In genomic region chr8:126737032-126737431, GRCm38 (mm10) we compare ENCODE assay signal across 11 mouse cellular contexts.
DNase-seq lines count a peak whose midpoint lies in the region; ATAC-seq and TF ChIP-seq lines count a peak whose summit lies in the region.
"Had no signal": no experiment of that assay in that cellular context is flagged by ENCODE, and none has a peak within 500 bp of the region (broad histone marks: within the 10 kb centered on the region; RNA-seq: fewer than 3 reads in every experiment).

No protein-coding gene starts in this region.

- intact Hi-C loops in heart, postnatal 14 days (cut with DNase I): loop anchor here (2.0 to 10.0 kb wide), 2 partner anchors 70 to 212 kb away; no protein-coding TSS in a partner anchor

- ATAC-seq in heart, embryonic 13.5 days (ENCODE audit: extremely low read depth, insufficient number of reproducible peaks, low FRiP score, low TSS enrichment): no peak
- ATAC-seq in intestine, embryonic 16.5 days: no peak
- ATAC-seq: CD4-positive, CD25-positive, alpha-beta regulatory T cell, adult 4 months had no signal

- H3ac ChIP-seq in myocyte (ENCODE audit: control insufficient read depth, insufficient read length): no peak overlapping the region

- H3K4me2 ChIP-seq in heart, embryonic 13.5 days: 0 out of 2 replicates have a peak overlapping the region, but pooled peaks have one; percentile 14
- H3K4me2 ChIP-seq in intestine, embryonic 16.5 days (ENCODE audit: low read depth, low read length): peak overlapping the region; percentile 30; the same call in 1 of the 2 replicates
- peak overlapping the region; percentile 98 for H3K4me2 ChIP-seq in myocyte (ENCODE audit: low read depth)

- TF ChIP-seq CTCF in lung, adult 2 months (IDR thresholded peaks at IDR 0.05; ENCODE audit: insufficient read depth, low read length): no peak

- no peaks in the 10 kb centered on the region for H3K36me3 ChIP-seq in heart, embryonic 13.5 days
- no peaks in the 10 kb centered on the region for H3K36me3 ChIP-seq in intestine, embryonic 16.5 days (ENCODE audit: control insufficient read depth, insufficient read depth, low read length)
- H3K36me3 ChIP-seq in myocyte (ENCODE audit: control insufficient read depth, insufficient read depth): no peaks in the 10 kb centered on the region

- 48% methylated on average over 5 of the region's 5 CpGs for WGBS in heart, embryonic 13.5 days
- 40% methylated on average over 5 of the region's 5 CpGs for WGBS in lung, adult 2 months
- WGBS in intestine, embryonic 16.5 days: 25% methylated on average over 5 of the region's 5 CpGs

- DNase-seq in heart, postnatal 14 days: no peak
- DNase-seq in lung, adult 2 months: no peak
- no peak for DNase-seq in lung, adult 18-20 months
- DNase-seq in cerebellum, adult 9-10 months: no peak
- no peak for DNase-seq in gastrocnemius, postnatal 25 days
- DNase-seq: right cerebral cortex, postnatal 14 days; thymus, postnatal 4 days had no signal

- peaks cover 42% of the 10 kb centered on the region for H3K4me1 ChIP-seq in heart, embryonic 13.5 days
- H3K4me1 ChIP-seq in lung, adult 2 months (ENCODE audit: control insufficient read depth, insufficient read depth, low read length): peaks cover 15% of the 10 kb centered on the region
- peaks cover 51% of the 10 kb centered on the region for H3K4me1 ChIP-seq in intestine, embryonic 16.5 days (ENCODE audit: control insufficient read depth, insufficient read depth, low read length)

- TF ChIP-seq POLR2A in lung, adult 2 months (IDR thresholded peaks at IDR 0.05; ENCODE audit: borderline replicate concordance, extremely low read depth, low read depth, low read length): no peak
- no peak for TF ChIP-seq POLR2A in myocyte (IDR thresholded peaks at IDR 0.05; ENCODE audit: insufficient read length, low read depth)

- no peaks in the 10 kb centered on the region for H3K27me3 ChIP-seq in heart, embryonic 13.5 days (replicated peaks)
- H3K27me3 ChIP-seq in intestine, embryonic 16.5 days (replicated peaks; ENCODE audit: control insufficient read depth, insufficient read depth, low read length): no peaks in the 10 kb centered on the region
- H3K27me3 ChIP-seq in myocyte (ENCODE audit: control insufficient read depth, insufficient read depth, insufficient read length): no peaks in the 10 kb centered on the region

- peak overlapping the region; percentile 61 for H3K9ac ChIP-seq in heart, embryonic 13.5 days
- H3K9ac ChIP-seq in intestine, embryonic 16.5 days (ENCODE audit: low read depth, low read length): no peak overlapping the region

- no peaks in the 10 kb centered on the region for H3K9me3 ChIP-seq in heart, embryonic 13.5 days
- no peaks in the 10 kb centered on the region for H3K9me3 ChIP-seq in intestine, embryonic 16.5 days (ENCODE audit: control insufficient read depth, low read length)

- no peak overlapping the region for H3K4me3 ChIP-seq in heart, embryonic 13.5 days
- peak overlapping the region; percentile 37 for H3K4me3 ChIP-seq in lung, adult 2 months (replicated peaks; ENCODE audit: extremely low read depth, low read depth, low read length)
- H3K4me3 ChIP-seq in intestine, embryonic 16.5 days (ENCODE audit: low read length): no peak overlapping the region
- no peak overlapping the region for H3K4me3 ChIP-seq in myocyte

- no peaks in the 10 kb centered on the region for H3K79me2 ChIP-seq in myocyte (ENCODE audit: control insufficient read depth, insufficient read depth)

- peak overlapping the region; percentile 97 for H3K27ac ChIP-seq in heart, embryonic 13.5 days (replicated peaks)
- H3K27ac ChIP-seq in intestine, embryonic 16.5 days (ENCODE audit: low read length): peak overlapping the region; percentile 99

TF ChIP-seq in myocyte, 11 proteins besides CTCF, POLR2A, EP300 and RAD21:
- no peak for TF ChIP-seq TCF12 (IDR thresholded peaks at IDR 0.05; ENCODE audit: insufficient read depth, poor library complexity, severe bottlenecking)

Comparison
In these comparisons a context has a peak if more than half of its experiments do, and no peak if none do; other contexts are left out.
1. H3K4me2 ChIP-seq: peak in every context shown above with its lines; median percentile 98 in myocyte; 30 in intestine, embryonic 16.5 days; 14 in heart, embryonic 13.5 days.